Mouse (Mus musculus) G1E (cell line): ENCODE results near the gene Gm11541. TPM values are rescaled to one million over a fixed set of nuclear protein-coding genes. Genes with fewer than 3 reads are reported as not detected.
"Not testable (repeated sequence)": the region's sequence is repeated elsewhere in the genome, so short reads cannot be mapped to it uniquely, and the experiment has no call there.

ENCODE experiments used
- ATAC-seq: 2 replicates; pipeline ENCODE4 v1.8.0; 2016; ENCODE audit warnings: mild to moderate bottlenecking; ENCODE audit not compliant: insufficient number of reproducible peaks, poor library complexity, low FRiP score, severe bottlenecking; ENCODE audit errors: extremely low read depth
- DNase-seq: peaks from one replicate; pipeline ENCODE4 v3.0.0; 2012; ENCODE audit warnings: low spot score
- H3K27me3 ChIP-seq: 2 replicates; pipeline ENCODE4 v1.6.1; 2012; ENCODE audit warnings: mild to moderate bottlenecking, low read length, inconsistent platforms; ENCODE audit not compliant: insufficient read depth
- H3K36me3 ChIP-seq: replicated peaks from 2 replicates; pipeline ENCODE3; 2012; ENCODE audit warnings: mild to moderate bottlenecking, inconsistent platforms
- H3K4me1 ChIP-seq: 2 replicates; pipeline ENCODE4 v1.6.1; 2012; ENCODE audit warnings: low read depth, low read length, inconsistent platforms, mixed read lengths; ENCODE audit not compliant: insufficient read depth
- H3K4me3 ChIP-seq: 2 replicates; pipeline ENCODE4 v1.5.1; 2012; ENCODE audit warnings: low read depth, mild to moderate bottlenecking, inconsistent platforms, low read length, moderate library complexity, mixed read lengths
- H3K9me3 ChIP-seq: replicated peaks from 2 replicates; pipeline ENCODE4 v1.6.1; 2012; ENCODE audit warnings: inconsistent platforms
- CTCF ChIP-seq: IDR thresholded peaks from 2 replicates; pipeline ENCODE4 v1.5.1; 2012; ENCODE audit warnings: low read depth, low read length, inconsistent platforms, mixed read lengths
- GATA1 ChIP-seq: IDR thresholded peaks from 2 replicates; pipeline ENCODE4 v1.6.1; 2012; ENCODE audit warnings: borderline replicate concordance, low read length, inconsistent platforms, mixed read lengths
- GATA2 ChIP-seq: IDR thresholded peaks from 2 replicates; pipeline ENCODE4 v1.6.1; 2012; ENCODE audit warnings: low read depth, low read length, inconsistent platforms, borderline replicate concordance
- POLR2AphosphoS5 ChIP-seq: IDR thresholded peaks from 2 replicates; pipeline ENCODE4 v1.6.1; 2012; ENCODE audit warnings: low read depth, low read length, inconsistent platforms; ENCODE audit not compliant: insufficient replicate concordance
- TAL1 ChIP-seq: conservative IDR thresholded peaks from 2 replicates; pipeline ENCODE4 v1.6.1; 2012; ENCODE audit warnings: low read depth, low read length, inconsistent platforms, mixed read lengths
- polyA plus RNA-seq: library from polyadenylated mRNA; stranded (reverse); fragments of >175 nt; gene quantifications from 2 replicates; pipeline ENCODE4 v1.2.3, GENCODE M21; 2012
- total RNA-seq, 2 experiments: library from RNA; stranded (forward) in 1 of 2; stranded (reverse) in 1 of 2; fragments of 200-1000 nt in 1 of 2; fragments of >200 nt in 1 of 2; fragmentation: Nextera tagmentation in 1 of 2; gene quantifications; 2 replicates each; pipeline ENCODE4 v1.2.3; 2014 to 2017

Gm11541 gene
- total and polyA plus RNA-seq, 3 experiments: 0.33 TPM; not detected in 2

DNA sequence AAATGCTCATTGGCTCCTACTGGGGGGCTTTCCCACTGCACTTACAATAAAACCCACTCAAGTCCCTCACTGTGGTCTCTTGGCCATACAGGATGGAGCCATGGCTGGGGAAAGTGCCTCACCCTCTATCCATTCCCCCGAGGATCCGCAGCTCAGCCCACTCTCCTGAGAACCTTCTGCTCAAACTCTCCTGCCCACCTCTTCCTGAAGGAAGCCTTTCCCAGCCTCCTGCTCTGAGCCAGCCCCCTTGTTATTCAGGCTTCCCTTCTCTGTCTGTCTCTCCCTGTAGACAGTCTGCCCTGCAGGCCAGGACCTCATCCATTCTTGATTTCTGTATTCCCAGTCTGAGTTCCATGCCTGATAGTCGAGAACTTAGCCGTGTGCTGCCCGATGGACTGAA, 29.3 kb downstream of the Gm11541 start:
- Histone ChIP-seq H3K36me3 (peaks cover 52% of the 10 kb centered on the region), H3K4me1 (peaks cover 23% of the 10 kb centered on the region), H3K27me3 (peaks cover 4% of the 10 kb centered on the region; the same call in 1 of the 2 replicates), H3K9me3 (no peaks in the 10 kb centered on the region), H3K4me3 (no peak overlapping the region)
- DNase-seq (no peak), ATAC-seq (no peak)
- TF ChIP-seq CTCF: no peak
- TF ChIP-seq GATA1: no peak
- no peak for TF ChIP-seq GATA2
- no peak for TF ChIP-seq POLR2AphosphoS5
- no peak for TF ChIP-seq TAL1

- DNase-seq (no peak), ATAC-seq (no peak)
- Histone ChIP-seq H3K36me3 (peaks cover 97% of the 10 kb centered on the region), H3K27me3 (no peaks in the 10 kb centered on the region), H3K9me3 (no peaks in the 10 kb centered on the region), H3K4me1 (peaks cover 6% of the 10 kb centered on the region; the same call in 1 of the 2 replicates), H3K4me3 (no peak overlapping the region)
- TF ChIP-seq TAL1: no peak
- no peak for TF ChIP-seq GATA1
- no peak for TF ChIP-seq POLR2AphosphoS5
- TF ChIP-seq GATA2: no peak
- no peak for TF ChIP-seq CTCF
Measured at GRCm38 (mm10) chr11:94665281-94665680, 39.0 kb downstream of the Gm11541 start.

- Histone ChIP-seq H3K36me3 (peaks cover 95% of the 10 kb centered on the region), H3K27me3 (no peaks in the 10 kb centered on the region), H3K4me3 (no peak overlapping the region), H3K4me1 (peaks cover 11% of the 10 kb centered on the region; the same call in 1 of the 2 replicates), H3K9me3 (no peaks in the 10 kb centered on the region)
- DNase-seq: no peak
- TF ChIP-seq GATA1 (no peak), CTCF (no peak), POLR2AphosphoS5 (no peak), TAL1 (no peak), GATA2 (no peak)
- no peak for ATAC-seq
Measured at GRCm38 (mm10) chr11:94661344-94661743, 43.0 kb downstream of the Gm11541 start.

DNA sequence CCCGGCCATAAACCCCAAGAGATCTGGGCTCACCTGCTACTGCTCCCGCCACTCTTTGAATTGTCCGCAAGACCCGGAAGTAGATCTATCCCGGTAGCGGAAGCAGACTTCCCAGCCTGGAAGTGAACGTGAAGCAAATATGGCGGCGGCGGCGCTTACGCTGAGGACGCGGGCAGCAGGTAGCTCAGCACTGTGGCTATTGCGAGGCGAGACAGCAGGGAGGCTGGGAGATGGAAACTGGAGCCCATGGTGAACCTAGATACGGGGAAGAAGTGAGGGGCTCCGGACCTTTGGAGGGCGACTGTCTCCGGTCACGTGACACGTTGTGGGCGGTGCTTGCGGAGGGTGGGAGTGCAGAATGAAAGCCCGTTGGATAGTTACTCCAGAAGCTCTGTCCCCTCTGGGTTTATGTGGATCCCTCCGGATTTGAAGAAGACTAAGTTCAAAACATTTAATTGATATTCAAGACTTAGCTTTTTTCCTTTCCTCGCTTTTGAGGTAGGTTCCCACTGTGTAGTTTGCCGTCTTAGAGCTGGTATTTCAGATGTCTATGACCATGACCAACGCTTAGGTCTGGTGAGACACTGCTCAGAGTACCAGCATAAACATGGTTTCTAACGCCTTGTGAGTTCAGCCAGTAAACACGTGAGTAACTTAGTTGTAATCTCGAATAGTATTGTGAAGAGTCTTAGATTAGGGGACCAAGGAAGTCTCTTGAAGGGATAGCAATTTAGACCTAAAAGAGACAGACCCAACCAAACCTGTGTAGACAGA, 50.4 kb downstream of the Gm11541 start, which contains the start of the genes Mrpl27 and Eme1:
Gene Mrpl27, plus strand, starts transcription at position 105 of the 774 bp plus-strand sequence.
Gene Eme1, minus strand, starts transcription at position 302 of the 774 bp plus-strand sequence.
- Histone ChIP-seq H3K36me3 (peaks cover 72% of the 10 kb centered on the region), H3K27me3 (no peaks in the 10 kb centered on the region), H3K4me1 (peaks cover 42% of the 10 kb centered on the region), H3K9me3 (no peaks in the 10 kb centered on the region), H3K4me3 (peak within 1 kb of the TSS; percentile 80)
- TF ChIP-seq TAL1 (no peak), GATA2 (no peak), CTCF (no peak), GATA1 (no peak), POLR2AphosphoS5 (no peak)
- ATAC-seq (peak; percentile 83), DNase-seq (peak; percentile 83)

DNA sequence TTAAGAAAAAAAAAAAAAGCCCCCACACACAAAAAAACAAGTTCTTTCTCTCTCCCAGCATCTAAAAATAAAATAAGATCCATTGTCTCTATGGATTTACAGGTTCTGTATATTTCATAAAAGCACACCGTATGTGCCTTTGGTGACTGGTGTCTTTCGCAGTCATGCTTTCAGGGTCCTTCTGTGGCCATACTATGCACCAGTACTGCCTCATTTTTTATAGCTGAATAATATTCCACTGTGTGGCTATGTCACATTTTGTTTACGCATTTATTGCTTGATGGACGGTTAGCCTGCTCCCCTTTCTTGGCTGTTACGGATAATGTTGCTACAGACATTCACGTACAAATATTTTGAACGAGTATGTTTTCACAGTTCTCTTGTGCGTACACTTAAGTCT, 51.3 kb downstream of the Gm11541 start:
- Histone ChIP-seq H3K4me1 (peaks cover 44% of the 10 kb centered on the region), H3K4me3 (peak overlapping the region; percentile 80), H3K36me3 (peaks cover 71% of the 10 kb centered on the region), H3K9me3 (no peaks in the 10 kb centered on the region), H3K27me3 (no peaks in the 10 kb centered on the region)
- no peak for DNase-seq
- ATAC-seq: no peak
- TF ChIP-seq TAL1: no peak
- TF ChIP-seq GATA1: no peak
- TF ChIP-seq POLR2AphosphoS5: no peak
- no peak for TF ChIP-seq CTCF
- no peak for TF ChIP-seq GATA2

GRCm38 (mm10) chr11:94651241-94651640, 53.1 kb downstream of the Gm11541 start:
- DNase-seq, H3K4me3 ChIP-seq, H3K9me3 ChIP-seq, ATAC-seq, H3K27me3 ChIP-seq: not testable (repeated sequence)
- H3K36me3 ChIP-seq: peaks cover 72% of the 10 kb centered on the region
- H3K4me1 ChIP-seq: peaks cover 41% of the 10 kb centered on the region
